Mouse (Mus musculus) embryo, embryonic 11.5 days (tissue): ENCODE results near the gene Kif17.

Source experiments
- DNase-seq: peaks from one replicate; pipeline ENCODE4 v3.0.0-alpha.2; 2012; ENCODE audit warnings: low read depth, low spot score

Gene Kif17

GRCm38 (mm10) chr4:138259482-138259881 is 9.2 kb downstream of the Kif17 start:
- DNase-seq, result no peak

GRCm38 (mm10) chr4:138261843-138262681 is 11.8 kb downstream of the Kif17 start:
- DNase-seq, result peak; percentile 86

- DNase-seq, result no peak
These were observed 17.6 kb downstream of the Kif17 start for GRCm38 (mm10) chr4:138267869-138268268.

GRCm38 (mm10) chr4:138272011-138272997 is 22.1 kb downstream of the Kif17 start:
- no peak for DNase-seq

GRCm38 (mm10) chr4:138278346-138278745 is 28.1 kb downstream of the Kif17 start:
- no peak for DNase-seq

- peak; percentile 69 for DNase-seq
These were observed 32.6 kb downstream of the Kif17 start for GRCm38 (mm10) chr4:138282834-138283233.

DNA sequence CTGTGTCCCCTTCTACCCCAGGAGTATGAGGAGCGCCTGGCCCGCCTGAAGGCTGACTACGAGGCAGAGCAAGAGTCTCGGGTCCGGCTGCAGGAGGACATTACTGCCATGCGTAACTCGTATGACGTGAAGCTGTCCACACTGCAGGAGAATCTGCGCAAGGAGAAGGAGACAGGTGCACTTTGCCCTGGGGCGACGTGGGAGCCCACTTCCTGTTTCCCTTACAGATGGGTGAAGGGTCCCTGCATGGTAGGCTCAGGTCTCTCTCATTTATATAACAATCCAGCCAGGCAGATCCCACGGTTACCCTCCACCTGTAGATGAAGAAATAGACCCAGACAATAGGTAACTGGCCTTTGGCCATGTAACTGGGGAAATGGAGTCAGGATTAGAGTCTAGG is 36.2 kb downstream of the Kif17 start:
- no peak for DNase-seq

DNA sequence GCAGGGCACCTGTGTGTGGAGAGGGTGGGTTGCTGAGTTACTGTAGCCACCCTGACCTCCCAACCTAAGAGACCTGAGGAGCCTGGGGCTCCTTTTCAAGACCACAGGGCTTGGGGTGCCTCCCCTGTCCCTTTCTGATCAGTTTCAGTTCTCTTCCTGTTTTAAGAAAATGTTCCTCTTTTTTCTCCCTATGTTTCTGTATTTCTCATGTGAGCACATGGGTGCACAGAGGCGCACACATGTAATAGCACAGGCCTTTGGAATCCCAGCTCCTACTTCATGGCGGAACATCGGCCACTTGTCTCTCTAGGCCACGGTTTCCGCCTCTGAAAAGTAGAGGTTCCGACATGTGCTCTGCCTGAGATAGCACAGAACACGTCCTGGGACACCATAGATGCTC is 38.5 kb downstream of the Kif17 start:
- DNase-seq, result no peak

DNA sequence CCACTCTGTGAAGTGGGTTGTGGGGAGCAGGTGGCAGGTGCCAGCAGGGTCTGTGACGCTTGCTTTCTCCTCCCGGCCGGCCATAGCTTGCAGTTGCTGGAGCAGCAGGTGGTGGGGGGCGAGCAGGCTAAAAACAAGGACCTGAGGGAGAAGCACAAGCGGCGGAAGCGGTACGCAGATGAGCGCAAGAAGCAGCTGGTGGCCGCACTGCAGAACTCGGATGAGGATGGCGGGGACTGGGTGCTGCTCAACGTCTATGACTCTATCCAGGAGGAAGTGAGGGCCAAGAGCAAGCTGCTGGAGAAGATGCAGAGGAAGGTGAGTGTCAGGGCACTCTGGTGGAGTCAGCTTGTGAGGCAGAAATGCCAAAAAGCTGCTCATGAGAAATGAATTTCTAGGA is 41.8 kb downstream of the Kif17 start:
- DNase-seq, result no peak

DNA sequence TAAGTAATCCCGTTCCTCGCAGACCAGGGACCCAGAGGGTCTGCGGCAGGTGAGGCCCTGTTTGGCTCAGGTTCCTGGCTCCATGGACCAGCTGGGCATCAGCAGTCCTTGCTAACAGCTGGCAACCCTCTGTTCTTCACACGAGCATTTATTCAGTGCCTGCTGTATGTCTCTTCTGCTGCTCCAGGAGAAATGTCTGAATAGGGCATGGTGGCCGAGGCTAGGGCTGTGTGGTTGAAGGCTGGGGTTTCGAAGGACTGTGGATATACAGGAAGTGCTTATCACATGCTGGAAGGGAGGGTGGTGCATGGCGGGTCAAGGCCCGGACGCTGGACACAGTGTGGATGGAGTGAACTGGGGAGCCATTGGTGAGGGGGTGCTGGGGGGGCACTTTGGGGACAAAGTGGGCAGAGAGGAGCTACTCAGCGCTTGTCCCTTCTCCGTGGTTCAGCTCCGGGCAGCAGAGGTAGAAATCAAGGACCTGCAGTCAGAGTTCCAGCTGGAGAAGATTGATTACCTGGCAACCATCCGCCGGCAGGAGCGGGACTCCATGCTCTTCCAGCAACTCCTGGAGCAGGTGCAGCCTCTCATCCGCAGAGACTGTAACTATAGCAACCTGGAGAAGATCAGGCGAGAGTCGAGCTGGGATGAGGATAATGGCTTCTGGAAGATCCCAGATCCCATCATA is 43.2 kb downstream of the Kif17 start:
- no peak for DNase-seq

GRCm38 (mm10) chr4:138293949-138294550 is 43.8 kb downstream of the Kif17 start:
- DNase-seq, result no peak

GRCm38 (mm10) chr4:138301271-138301780 is 51.1 kb downstream of the Kif17 start:
- no peak for DNase-seq

- DNase-seq, result no peak
These were observed 52.8 kb downstream of the Kif17 start for GRCm38 (mm10) chr4:138303011-138303410.

- no peak for DNase-seq
These were observed 53.5 kb downstream of the Kif17 start for GRCm38 (mm10) chr4:138303742-138304141.

GRCm38 (mm10) chr4:138304340-138305104 is 54.3 kb downstream of the Kif17 start, which contains the start of gene Ddost:
Gene Ddost, plus strand, starts transcription at chr4:138304730.
- peak; percentile 99 for DNase-seq

GRCm38 (mm10) chr4:138307025-138307424 is 56.8 kb downstream of the Kif17 start:
- no peak for DNase-seq

- DNase-seq, result no peak
These were observed 57.5 kb downstream of the Kif17 start for GRCm38 (mm10) chr4:138307739-138308138.

DNA sequence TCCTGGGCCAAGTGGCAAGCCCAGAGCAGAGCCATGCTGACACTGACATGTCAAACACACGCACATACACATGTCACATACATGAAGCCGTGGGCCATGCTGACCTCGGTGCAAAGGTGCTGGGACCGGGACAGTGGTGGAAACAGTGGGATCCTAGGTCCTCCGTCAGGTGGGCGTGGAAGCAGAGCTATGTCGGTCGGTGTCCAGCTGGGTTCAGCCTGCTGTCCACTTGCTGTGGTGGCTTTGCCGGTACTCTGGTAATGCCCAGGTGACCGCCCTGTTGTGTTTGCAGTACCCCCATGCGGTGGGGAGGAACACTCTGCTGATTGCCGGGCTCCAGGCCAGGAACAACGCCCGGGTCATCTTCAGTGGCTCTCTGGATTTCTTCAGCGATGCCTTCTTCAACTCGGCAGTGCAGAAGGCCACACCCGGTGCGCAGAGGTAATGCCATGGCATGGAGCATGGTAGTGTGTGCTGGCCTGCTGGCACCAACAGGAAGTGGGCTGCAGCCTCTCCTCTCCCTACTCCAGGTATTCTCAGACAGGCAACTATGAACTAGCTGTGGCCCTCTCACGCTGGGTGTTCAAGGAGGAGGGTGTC is 60.2 kb downstream of the Kif17 start:
- DNase-seq, result no peak

- DNase-seq, result no peak
These were observed 61.4 kb downstream of the Kif17 start for GRCm38 (mm10) chr4:138311595-138311994.

GRCm38 (mm10) chr4:138312105-138312504 is 61.9 kb downstream of the Kif17 start:
- no peak for DNase-seq
